In the genomic region with DNA sequence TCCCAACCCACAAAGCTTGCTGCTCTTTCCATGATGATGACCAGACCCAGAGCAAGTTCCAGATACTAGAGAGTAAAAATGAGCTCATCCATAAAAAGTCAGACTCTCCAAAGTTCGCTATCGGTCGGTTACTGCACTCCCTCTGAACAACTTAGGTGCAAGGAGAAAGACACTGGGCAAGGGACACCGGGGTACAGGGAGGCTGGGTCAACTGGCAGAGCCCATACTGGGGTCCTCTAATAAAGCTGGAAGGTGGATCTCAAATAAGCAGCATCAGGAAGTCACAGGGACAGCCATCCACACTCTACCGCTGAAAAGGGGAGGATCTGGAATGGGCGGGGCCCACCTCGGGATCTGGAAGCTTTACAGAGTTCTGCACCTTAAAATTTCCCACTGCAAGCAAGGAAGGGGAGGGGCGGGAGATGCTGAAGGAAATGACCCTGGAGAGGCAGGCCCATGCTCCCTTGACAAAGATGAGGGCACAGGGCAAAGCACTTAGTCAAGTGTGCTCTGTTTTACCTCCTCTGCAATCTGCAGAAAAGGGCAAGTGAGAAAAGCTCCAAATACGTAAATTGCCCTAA, we compare ENCODE assay signal across 8 mouse cellular contexts. TPM values are rescaled to one million over a fixed set of nuclear protein-coding genes. Genes with fewer than 3 reads are reported as not detected.
DNase-seq lines count a peak whose midpoint lies in the region; ATAC-seq and TF ChIP-seq lines count a peak whose summit lies in the region.

No protein-coding gene starts in this region.

- no peaks in the 10 kb centered on the region for H3K9me3 ChIP-seq in heart, embryonic 13.5 days
- H3K9me3 ChIP-seq in forebrain, postnatal 0 days (ENCODE audit: low read length) = no peaks in the 10 kb centered on the region
- no peaks in the 10 kb centered on the region for H3K9me3 ChIP-seq in neural tube, embryonic 14.5 days (ENCODE audit: control insufficient read depth, low read length)

- WGBS in heart, embryonic 13.5 days = 30% methylated on average over 9 of the region's 9 CpGs
- WGBS in forebrain, postnatal 0 days = 26% methylated on average over 9 of the region's 9 CpGs
- WGBS in neural tube, embryonic 14.5 days = 24% methylated on average over 9 of the region's 9 CpGs

- no peak for TF ChIP-seq CTCF in forebrain, postnatal 0 days (IDR thresholded peaks at IDR 0.05; ENCODE audit: low read depth)

- peak overlapping the region; percentile 50 for H3K27ac ChIP-seq in heart, embryonic 13.5 days (replicated peaks)
- H3K27ac ChIP-seq in forebrain, postnatal 0 days (ENCODE audit: low read depth, low read length) = no peak overlapping the region
- H3K27ac ChIP-seq in neural tube, embryonic 14.5 days (ENCODE audit: low read depth, low read length) = no peak overlapping the region

- H3K27me3 ChIP-seq in heart, embryonic 13.5 days (replicated peaks) = no peaks in the 10 kb centered on the region
- no peaks in the 10 kb centered on the region for H3K27me3 ChIP-seq in forebrain, postnatal 0 days (ENCODE audit: insufficient read depth, low read length)
- peaks cover 2% of the 10 kb centered on the region for H3K27me3 ChIP-seq in neural tube, embryonic 14.5 days (ENCODE audit: control insufficient read depth, insufficient read depth, low read length)

- peaks cover 17% of the 10 kb centered on the region for H3K36me3 ChIP-seq in heart, embryonic 13.5 days
- H3K36me3 ChIP-seq in forebrain, postnatal 0 days (ENCODE audit: insufficient read depth) = no peaks in the 10 kb centered on the region
- H3K36me3 ChIP-seq in neural tube, embryonic 14.5 days (ENCODE audit: control insufficient read depth, insufficient read depth, low read length) = no peaks in the 10 kb centered on the region

- ATAC-seq in heart, embryonic 13.5 days (ENCODE audit: extremely low read depth, insufficient number of reproducible peaks, low FRiP score, low TSS enrichment) = no peak
- no peak for ATAC-seq in forebrain, postnatal 0 days
- no peak for ATAC-seq in neural tube, embryonic 14.5 days (ENCODE audit: low read depth)

- DNase-seq in heart, postnatal 10 days = no peak
- DNase-seq in forebrain, postnatal 0 days = no peak
- DNase-seq in kidney, postnatal 10 days = peak; percentile 59
- DNase-seq in right cerebral cortex, adult 2 months (ENCODE audit: low spot score in 2 of 2) = no peak
- DNase-seq in spleen, postnatal 10 days (ENCODE audit: low spot score in 2 of 2) = no peak
- no peak for DNase-seq in left cerebral cortex, postnatal 4 days

- H3K4me2 ChIP-seq in heart, embryonic 13.5 days = peak overlapping the region; percentile 80
- H3K4me2 ChIP-seq in forebrain, postnatal 0 days (ENCODE audit: low read depth) = peak overlapping the region; percentile 99
- peak overlapping the region; percentile 98 for H3K4me2 ChIP-seq in neural tube, embryonic 14.5 days (ENCODE audit: low read depth, low read length)

- peak overlapping the region; percentile 95 for H3K4me3 ChIP-seq in heart, embryonic 13.5 days
- H3K4me3 ChIP-seq in forebrain, postnatal 0 days (ENCODE audit: low read depth, low read length) = peak overlapping the region; percentile 83
- peak overlapping the region; percentile 85 for H3K4me3 ChIP-seq in neural tube, embryonic 14.5 days (ENCODE audit: low read depth, low read length)

- peaks cover 36% of the 10 kb centered on the region for H3K4me1 ChIP-seq in heart, embryonic 13.5 days
- peaks cover 7% of the 10 kb centered on the region; the same call in 1 of the 2 replicates for H3K4me1 ChIP-seq in forebrain, postnatal 0 days (ENCODE audit: insufficient read depth)
- peaks cover 11% of the 10 kb centered on the region; the same call in 1 of the 2 replicates for H3K4me1 ChIP-seq in neural tube, embryonic 14.5 days (ENCODE audit: control insufficient read depth, insufficient read depth, low read length)

- intact Hi-C loops in heart, postnatal 10 days (cut with DNase I) = loop anchor here (5.0 to 10.0 kb wide), 2 partner anchors 158 to 260 kb away; no protein-coding TSS in a partner anchor
- intact Hi-C loops in left cerebral cortex, postnatal 4 days (cut with DNase I) = loop anchor here (10.0 kb wide), 2 partner anchors 160 to 490 kb away; no protein-coding TSS in a partner anchor

- peak overlapping the region; percentile 98 for H3K9ac ChIP-seq in heart, embryonic 13.5 days
- peak overlapping the region; percentile 66 for H3K9ac ChIP-seq in forebrain, postnatal 0 days
- H3K9ac ChIP-seq in neural tube, embryonic 14.5 days (replicated peaks; ENCODE audit: low read depth, low read length) = peak overlapping the region; percentile 16; the same call in 1 of the 2 replicates

RNA-seq across cellular contexts. Expression of gene Fzd1, which starts 3.0 kb away (rescaled TPM):
- polyA plus RNA-seq in heart, embryonic 13.5 days (2015; fragmentation: Nextera tagmentation; extraction: Ambion mirVana) = 16.0 and 16.2 TPM in 2 replicates
- total RNA-seq in heart, postnatal 10 days (2021) = 10 to 100 TPM; 17.0 to 26.1 TPM
- total RNA-seq in forebrain, postnatal 0 days (2014; rRNA removed) = 26.6 and 39.8 TPM in 2 replicates
- 6.2 and 8.6 TPM in 2 replicates for polyA plus RNA-seq in forebrain, postnatal 0 days (2015; fragmentation: Nextera tagmentation; extraction: Ambion mirVana)
- 8.1 and 11.5 TPM in 2 replicates for polyA plus RNA-seq in neural tube, embryonic 14.5 days (2014; fragmentation: Nextera tagmentation; extraction: Ambion mirVana)
- 10 to 100 TPM; 13.2 to 14.0 TPM for total RNA-seq in left cerebral cortex, postnatal 4 days (2021)

Comparison
In these comparisons a context has a peak if more than half of its experiments do, and no peak if none do; other contexts are left out.
1. H3K9ac ChIP-seq: peak in every context shown above with its lines; median percentile 98 in heart, embryonic 13.5 days; 66 in forebrain, postnatal 0 days; 16 in neural tube, embryonic 14.5 days.